Comparison of ENCODE assay signal across 8 mouse cellular contexts in the genomic region with DNA sequence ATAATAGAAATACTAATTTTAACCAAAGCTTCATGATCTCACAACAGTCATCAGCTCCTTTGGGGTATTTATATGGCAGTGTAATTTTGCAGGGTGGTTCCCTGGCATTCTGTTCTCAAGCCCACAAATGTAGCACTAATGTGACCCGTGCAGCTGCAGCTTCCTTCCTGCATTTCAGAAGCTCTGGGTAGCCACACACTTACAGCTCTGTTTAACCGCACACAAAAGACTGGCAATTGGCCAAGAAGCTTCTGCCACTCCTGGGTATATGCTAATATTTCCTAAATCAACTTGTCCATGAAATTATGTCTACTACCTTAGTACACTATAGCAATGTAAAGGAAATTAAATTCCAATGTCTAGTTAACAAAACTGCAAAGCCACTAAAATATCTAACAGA. TPM values are rescaled to one million over a fixed set of nuclear protein-coding genes. Genes with fewer than 3 reads are reported as not detected.
DNase-seq lines count a peak whose midpoint lies in the region; ATAC-seq and TF ChIP-seq lines count a peak whose summit lies in the region.

No protein-coding gene starts in this region.

- ATAC-seq in hematopoietic stem cell, adult 5-6 weeks (replicated peaks in 1 of 2; ENCODE audit: insufficient read depth in 1 of 2, low FRiP score in 2 of 2, low TSS enrichment in 1 of 2, low read depth in 1 of 2, poor library complexity in 2 of 2, severe bottlenecking in 2 of 2) = peak; percentile 78 to 80

- peak; percentile 29 for DNase-seq in left cerebral cortex, postnatal 4 days
- DNase-seq in left cerebral cortex, adult 8-10 months (ENCODE audit: low spot score in 2 of 2) = no peak
- peak; percentile 89 for DNase-seq in brain, embryonic 14.5 days (ENCODE audit: low read depth)
- peak; percentile 9 for DNase-seq in mesoderm, embryonic 11.5 days (ENCODE audit: low read depth, low spot score)
- DNase-seq in yolk sac, embryonic 10.5 days (ENCODE audit: low spot score) = no peak
- no peak for DNase-seq in cerebellum, adult 9-11 months
- DNase-seq in left cerebral cortex, postnatal 25 days (ENCODE audit: low spot score in 2 of 2) = no peak

- TF ChIP-seq POLR2A in brain, embryonic 14.5 days (IDR thresholded peaks at IDR 0.05; ENCODE audit: borderline replicate concordance, extremely low read depth, insufficient read depth, insufficient read length, poor library complexity, severe bottlenecking) = no peak

- intact Hi-C loops in left cerebral cortex, postnatal 4 days (cut with DNase I) = no loop called here
- intact Hi-C loops in left cerebral cortex, postnatal 25 days (cut with DNase I) = no loop called here

- TF ChIP-seq CTCF in brain, embryonic 14.5 days (IDR thresholded peaks at IDR 0.05; ENCODE audit: borderline replicate concordance, extremely low read depth, insufficient read depth, insufficient read length) = no peak

RNA-seq across cellular contexts. Expression of a gene that starts 32.6 kb away (rescaled TPM):
- total RNA-seq in left cerebral cortex, postnatal 4 days (2021) = 10 to 100 TPM; 60.7 to 67.3 TPM
- 10 to 100 TPM; 36.1 to 50.1 (median 42.7) TPM for total RNA-seq in left cerebral cortex, adult 8-10 months (2022)
- polyA plus RNA-seq in brain, embryonic 14.5 days (2012; rRNA removed) = 63.7 and 68.7 TPM in 2 replicates
- total RNA-seq in hematopoietic stem cell, adult 5-6 weeks (2017) = 39.4 and 70.8 TPM in 2 replicates
- total RNA-seq in left cerebral cortex, postnatal 25 days (2021) = 10 to 100 TPM; 30.5 to 30.8 TPM

RNA-seq across cellular contexts. Expression of a gene that starts 45.9 kb away (rescaled TPM):
- total RNA-seq in left cerebral cortex, postnatal 4 days (2021) = under 1 TPM; 0.24 to 0.46 TPM
- total RNA-seq in left cerebral cortex, adult 8-10 months (2022) = under 1 TPM; 0.17 to 0.34 (median 0.25) TPM
- 1.7 and 2.2 TPM in 2 replicates for polyA plus RNA-seq in brain, embryonic 14.5 days (2012; rRNA removed)
- 2.1 and 2.3 TPM in 2 replicates for total RNA-seq in hematopoietic stem cell, adult 5-6 weeks (2017)
- total RNA-seq in left cerebral cortex, postnatal 25 days (2021) = under 1 TPM; 0.34 TPM

Comparison
In these comparisons a context has a peak if more than half of its experiments do, and no peak if none do; other contexts are left out.
1. DNase-seq: peak in left cerebral cortex, postnatal 4 days (single experiment), brain, embryonic 14.5 days (single experiment) and mesoderm, embryonic 11.5 days (single experiment); none in left cerebral cortex, adult 8-10 months (0 of 2), yolk sac, embryonic 10.5 days (single experiment), cerebellum, adult 9-11 months (single experiment) and left cerebral cortex, postnatal 25 days (0 of 2).